In the genomic region with DNA sequence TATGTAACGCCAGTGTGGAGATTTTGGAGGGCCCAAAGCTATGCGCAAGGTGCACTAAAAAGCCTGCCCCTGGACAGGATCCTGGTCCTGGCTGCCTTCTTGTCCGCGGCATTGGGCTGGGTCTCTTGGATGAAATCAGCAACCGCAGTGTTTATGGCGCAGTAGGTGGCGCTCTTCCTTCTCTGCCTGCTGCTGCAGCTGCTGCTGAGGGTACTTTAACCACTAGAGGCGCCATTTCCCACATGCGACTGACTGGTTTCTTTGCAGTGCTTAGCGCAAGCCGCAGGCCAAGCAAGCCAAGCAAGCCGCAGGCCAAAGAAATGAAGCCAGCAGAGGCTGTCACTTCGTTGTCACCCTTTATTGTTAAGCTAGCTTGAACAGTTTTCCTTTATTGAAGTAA, we compare ENCODE assay signal across 7 mouse cellular contexts. TPM values are rescaled to one million over a fixed set of nuclear protein-coding genes. Genes with fewer than 3 reads are reported as not detected.
DNase-seq lines count a peak whose midpoint lies in the region; ATAC-seq and TF ChIP-seq lines count a peak whose summit lies in the region.

No protein-coding gene starts in this region.

- no peaks in the 10 kb centered on the region for H3K9me3 ChIP-seq in embryonic facial prominence, embryonic 10.5 days
- no peaks in the 10 kb centered on the region for H3K9me3 ChIP-seq in intestine, postnatal 0 days (ENCODE audit: control insufficient read depth)
- H3K9me3 ChIP-seq in limb, embryonic 10.5 days (replicated peaks): no peaks in the 10 kb centered on the region
- no peaks in the 10 kb centered on the region for H3K9me3 ChIP-seq in midbrain, embryonic 12.5 days

- 2% methylated on average over 13 of the region's 13 CpGs for WGBS in embryonic facial prominence, embryonic 10.5 days
- 1% methylated on average over 13 of the region's 13 CpGs for WGBS in intestine, postnatal 0 days
- 2% methylated on average over 13 of the region's 13 CpGs for WGBS in limb, embryonic 10.5 days
- WGBS in midbrain, embryonic 12.5 days: 1% methylated on average over 13 of the region's 13 CpGs

- peak overlapping the region; percentile 92 for H3K9ac ChIP-seq in intestine, postnatal 0 days (ENCODE audit: low read depth, low read length)
- H3K9ac ChIP-seq in midbrain, embryonic 12.5 days (replicated peaks): peak overlapping the region; percentile 99

- ATAC-seq in granulocyte monocyte progenitor cell, adult 5-6 weeks (replicated peaks; ENCODE audit: poor library complexity, severe bottlenecking): peak; percentile 65
- peak; percentile 15; the same call in 1 of the 2 replicates for ATAC-seq in intestine, postnatal 0 days
- peak; percentile 24 for ATAC-seq in midbrain, embryonic 12.5 days (ENCODE audit: low FRiP score, low read depth)

- TF ChIP-seq CTCF in intestine, postnatal 0 days (IDR thresholded peaks at IDR 0.05; ENCODE audit: low read depth): peak; percentile 100

- peak overlapping the region; percentile 97 for H3K4me2 ChIP-seq in intestine, postnatal 0 days (replicated peaks; ENCODE audit: low read depth)
- peak overlapping the region; percentile 96 for H3K4me2 ChIP-seq in midbrain, embryonic 12.5 days (replicated peaks)

- no peak overlapping the region for H3K27ac ChIP-seq in embryonic facial prominence, embryonic 10.5 days (replicated peaks)
- H3K27ac ChIP-seq in intestine, postnatal 0 days (ENCODE audit: low read depth, low read length): no peak overlapping the region
- no peak overlapping the region for H3K27ac ChIP-seq in limb, embryonic 10.5 days
- peak overlapping the region; percentile 17; the same call in 1 of the 2 replicates for H3K27ac ChIP-seq in midbrain, embryonic 12.5 days (replicated peaks)

- H3K4me3 ChIP-seq in embryonic facial prominence, embryonic 10.5 days: peak overlapping the region; percentile 93
- peak overlapping the region; percentile 99 for H3K4me3 ChIP-seq in intestine, postnatal 0 days (ENCODE audit: low read depth, low read length)
- H3K4me3 ChIP-seq in limb, embryonic 10.5 days: peak overlapping the region; percentile 97
- peak overlapping the region; percentile 100 for H3K4me3 ChIP-seq in midbrain, embryonic 12.5 days

- H3K4me1 ChIP-seq in embryonic facial prominence, embryonic 10.5 days: peaks cover 29% of the 10 kb centered on the region
- peaks cover 7% of the 10 kb centered on the region for H3K4me1 ChIP-seq in intestine, postnatal 0 days (replicated peaks; ENCODE audit: control insufficient read depth, insufficient read depth, low read length)
- peaks cover 36% of the 10 kb centered on the region for H3K4me1 ChIP-seq in limb, embryonic 10.5 days
- H3K4me1 ChIP-seq in midbrain, embryonic 12.5 days: peaks cover 28% of the 10 kb centered on the region

- H3K36me3 ChIP-seq in embryonic facial prominence, embryonic 10.5 days (replicated peaks): peaks cover 46% of the 10 kb centered on the region
- H3K36me3 ChIP-seq in intestine, postnatal 0 days (ENCODE audit: control insufficient read depth, insufficient read depth): peaks cover 40% of the 10 kb centered on the region
- peaks cover 50% of the 10 kb centered on the region for H3K36me3 ChIP-seq in limb, embryonic 10.5 days
- H3K36me3 ChIP-seq in midbrain, embryonic 12.5 days: peaks cover 44% of the 10 kb centered on the region

- DNase-seq in adrenal gland, postnatal 14 days: peak; percentile 94
- peak; percentile 93 for DNase-seq in embryonic facial prominence, embryonic 10.5 days (ENCODE audit: low spot score)
- DNase-seq in limb, embryonic 10.5 days (ENCODE audit: low spot score): peak; percentile 92
- peak; percentile 97 for DNase-seq in skeletal muscle tissue, adult 2 months (ENCODE audit: low read depth, low spot score)

- H3K27me3 ChIP-seq in embryonic facial prominence, embryonic 10.5 days (replicated peaks; ENCODE audit: low read depth, poor library complexity, severe bottlenecking): no peaks in the 10 kb centered on the region; the same call in 1 of the 2 replicates
- no peaks in the 10 kb centered on the region for H3K27me3 ChIP-seq in intestine, postnatal 0 days (replicated peaks; ENCODE audit: control insufficient read depth, insufficient read depth, low read length)
- H3K27me3 ChIP-seq in limb, embryonic 10.5 days (ENCODE audit: low read depth, poor library complexity, severe bottlenecking): no peaks in the 10 kb centered on the region
- 0 out of 2 replicates have a peak, but pooled peaks cover under 1% of the 10 kb centered on the region for H3K27me3 ChIP-seq in midbrain, embryonic 12.5 days

RNA-seq across cellular contexts. Expression of a gene that starts 2.6 kb away (rescaled TPM):
- 432 and 438 TPM in 2 replicates for total RNA-seq in adrenal gland, postnatal 14 days (2021)
- polyA plus RNA-seq in embryonic facial prominence, embryonic 10.5 days (2016; fragmentation: Nextera tagmentation; extraction: Ambion mirVana): 1,151 and 1,166 TPM in 2 replicates
- total RNA-seq in granulocyte monocyte progenitor cell, adult 5-6 weeks (2014; fragmentation: Nextera tagmentation): 154 and 167 TPM in 2 replicates
- total RNA-seq in granulocyte monocyte progenitor cell, adult 5-6 weeks (2017): 549 and 572 TPM in 2 replicates
- 3,331 and 3,461 TPM in 2 replicates for polyA plus RNA-seq in intestine, postnatal 0 days (2015; fragmentation: Nextera tagmentation; extraction: Ambion mirVana)
- polyA plus RNA-seq in limb, embryonic 10.5 days (2016; fragmentation: Nextera tagmentation; extraction: Ambion mirVana): 1,121 and 1,290 TPM in 2 replicates
- polyA plus RNA-seq in midbrain, embryonic 12.5 days (2016; fragmentation: Nextera tagmentation; extraction: Ambion mirVana): 1,734 and 1,740 TPM in 2 replicates

RNA-seq across cellular contexts. Expression of a gene that starts 42.4 kb away (rescaled TPM):
- total RNA-seq in adrenal gland, postnatal 14 days (2021): 13.3 and 16.7 TPM in 2 replicates
- polyA plus RNA-seq in embryonic facial prominence, embryonic 10.5 days (2016; fragmentation: Nextera tagmentation; extraction: Ambion mirVana): 16.0 and 16.2 TPM in 2 replicates
- total RNA-seq in granulocyte monocyte progenitor cell, adult 5-6 weeks (2014; fragmentation: Nextera tagmentation): 11.1 and 19.6 TPM in 2 replicates
- 26.8 and 34.4 TPM in 2 replicates for total RNA-seq in granulocyte monocyte progenitor cell, adult 5-6 weeks (2017)
- polyA plus RNA-seq in intestine, postnatal 0 days (2015; fragmentation: Nextera tagmentation; extraction: Ambion mirVana): 7.8 and 8.6 TPM in 2 replicates
- polyA plus RNA-seq in limb, embryonic 10.5 days (2016; fragmentation: Nextera tagmentation; extraction: Ambion mirVana): 15.5 and 16.3 TPM in 2 replicates
- polyA plus RNA-seq in midbrain, embryonic 12.5 days (2016; fragmentation: Nextera tagmentation; extraction: Ambion mirVana): 14.9 and 15.4 TPM in 2 replicates

Comparison
In these comparisons a context has a peak if more than half of its experiments do, and no peak if none do; other contexts are left out.
1. ATAC-seq: peak in every context shown above with its lines; median percentile 65 in granulocyte monocyte progenitor cell, adult 5-6 weeks; 24 in midbrain, embryonic 12.5 days; 15 in intestine, postnatal 0 days.